In genomic region chr13:95888621-95889020, GRCm38 (mm10) we compare ENCODE assay signal across 22 mouse cellular contexts. TPM values are rescaled to one million over a fixed set of nuclear protein-coding genes. Genes with fewer than 3 reads are reported as not detected.
A peak's percentile ranks its signal among the peaks of the same experiment; 100 is the strongest.
DNase-seq lines count a peak whose midpoint lies in the region; ATAC-seq and TF ChIP-seq lines count a peak whose summit lies in the region.
"Had no signal": no experiment of that assay in that cellular context is flagged by ENCODE, and none has a peak within 500 bp of the region (broad histone marks: within the 10 kb centered on the region; RNA-seq: fewer than 3 reads in every experiment).

No protein-coding gene starts in this region.

- WGBS in liver, adult 2 months, result 72% methylated on average over 12 of the region's 12 CpGs
- 67% methylated on average over 12 of the region's 12 CpGs for WGBS in liver, embryonic 12.5 days (ENCODE audit: insufficient replicate concordance)
- WGBS in liver, postnatal 0 days (ENCODE audit: insufficient replicate concordance), result 58% methylated on average over 12 of the region's 12 CpGs

- peaks cover 40% of the 10 kb centered on the region for H3K79me2 ChIP-seq in liver, adult 2 months (ENCODE audit: control insufficient read depth, insufficient read depth, low read length)

- no peaks in the 10 kb centered on the region for H3K9me3 ChIP-seq in liver, embryonic 12.5 days (replicated peaks)
- no peaks in the 10 kb centered on the region for H3K9me3 ChIP-seq in liver, postnatal 0 days (ENCODE audit: low read length)
- H3K9me3 ChIP-seq: forebrain, embryonic 10.5 days; forebrain, embryonic 13.5 days; G1E; heart, embryonic 10.5 days had no signal

- no peak overlapping the region for H3K4me2 ChIP-seq in liver, embryonic 12.5 days
- H3K4me2 ChIP-seq in liver, postnatal 0 days (ENCODE audit: low read depth, low read length), result peak overlapping the region; percentile 97; the same call in 1 of the 2 replicates
- H3K4me2 ChIP-seq: forebrain, embryonic 13.5 days; hindbrain, embryonic 14.5 days had no signal

- H3K9ac ChIP-seq in liver, adult 2 months (ENCODE audit: low read depth, low read length), result no peak overlapping the region
- H3K9ac ChIP-seq in liver, embryonic 12.5 days, result no peak overlapping the region
- no peak overlapping the region for H3K9ac ChIP-seq in liver, postnatal 0 days (replicated peaks)
- H3K9ac ChIP-seq: forebrain, embryonic 13.5 days; hindbrain, embryonic 14.5 days had no signal

- H3K27ac ChIP-seq in liver, adult 2 months (replicated peaks; ENCODE audit: insufficient read depth, low read depth, low read length), result peak overlapping the region; percentile 45; the same call in 1 of the 2 replicates
- H3K27ac ChIP-seq in liver, embryonic 12.5 days, result no peak overlapping the region
- H3K27ac ChIP-seq in bone marrow macrophage, adult 2 months (ENCODE audit: insufficient read depth, low read depth, low read length), result peak overlapping the region; percentile 93
- H3K27ac ChIP-seq in liver, postnatal 0 days (ENCODE audit: low read depth), result peak overlapping the region; percentile 19; the same call in 1 of the 2 replicates
- H3K27ac ChIP-seq: forebrain, embryonic 10.5 days; forebrain, embryonic 13.5 days; heart, embryonic 10.5 days; hindbrain, embryonic 14.5 days; hindbrain, postnatal 0 days had no signal

- ATAC-seq in liver, embryonic 12.5 days, result no peak
- no peak for ATAC-seq in liver, postnatal 0 days
- ATAC-seq: forebrain, embryonic 13.5 days; forebrain, embryonic 16.5 days; hindbrain, postnatal 0 days; inflammation-experienced regulatory T-cells, adult 6 months; Patski had no signal

- TF ChIP-seq POLR2A in liver, adult 2 months (IDR thresholded peaks at IDR 0.05; ENCODE audit: extremely low read depth, insufficient read depth, low read length), result no peak
- TF ChIP-seq POLR2A in bone marrow macrophage, adult 2 months (IDR thresholded peaks at IDR 0.05; ENCODE audit: borderline replicate concordance, low read depth, low read length), result no peak

- intact Hi-C loops in heart, postnatal 36 days (cut with DNase I), result no loop called here

- no peak for TF ChIP-seq EP300 in liver, postnatal 0 days (IDR thresholded peaks at IDR 0.05; ENCODE audit: low read depth)

- no peak overlapping the region for H3K4me3 ChIP-seq in liver, adult 2 months (ENCODE audit: insufficient read depth, low read depth, low read length)
- H3K4me3 ChIP-seq in liver, embryonic 12.5 days, result no peak overlapping the region
- peak overlapping the region; percentile 22 for H3K4me3 ChIP-seq in bone marrow macrophage, adult 2 months (ENCODE audit: insufficient read depth, low read length)
- H3K4me3 ChIP-seq in liver, postnatal 0 days (ENCODE audit: low read depth, low read length), result no peak overlapping the region
- H3K4me3 ChIP-seq: forebrain, embryonic 10.5 days; forebrain, embryonic 13.5 days; heart, embryonic 10.5 days had no signal

- peaks cover 48% of the 10 kb centered on the region for H3K4me1 ChIP-seq in liver, adult 2 months (ENCODE audit: control insufficient read depth, insufficient read depth, low read length)
- peaks cover 61% of the 10 kb centered on the region for H3K4me1 ChIP-seq in liver, embryonic 12.5 days
- peaks cover 29% of the 10 kb centered on the region for H3K4me1 ChIP-seq in bone marrow macrophage, adult 2 months (ENCODE audit: control insufficient read depth, insufficient read depth, low read length)
- peaks cover 54% of the 10 kb centered on the region for H3K4me1 ChIP-seq in liver, postnatal 0 days (ENCODE audit: insufficient read depth)

- H3K36me3 ChIP-seq in liver, adult 2 months (ENCODE audit: control insufficient read depth, insufficient read depth, low read length), result no peaks in the 10 kb centered on the region; the same call in 1 of the 2 replicates
- no peaks in the 10 kb centered on the region for H3K36me3 ChIP-seq in liver, embryonic 12.5 days
- H3K36me3 ChIP-seq in liver, postnatal 0 days (replicated peaks; ENCODE audit: insufficient read depth, low read length), result no peaks in the 10 kb centered on the region
- H3K36me3 ChIP-seq: forebrain, embryonic 10.5 days; heart, embryonic 10.5 days had no signal

- no peaks in the 10 kb centered on the region for H3K27me3 ChIP-seq in liver, adult 2 months (ENCODE audit: control insufficient read depth, insufficient read depth, low read length)
- H3K27me3 ChIP-seq in liver, embryonic 12.5 days (replicated peaks), result no peaks in the 10 kb centered on the region
- no peaks in the 10 kb centered on the region for H3K27me3 ChIP-seq in liver, postnatal 0 days (ENCODE audit: insufficient read depth, low read length)

- no peak for TF ChIP-seq CTCF in liver, adult 2 months (IDR thresholded peaks at IDR 0.05; ENCODE audit: low read depth, low read length)
- TF ChIP-seq CTCF in bone marrow macrophage, adult 2 months (IDR thresholded peaks at IDR 0.05; ENCODE audit: low read depth, low read length), result no peak
- no peak for TF ChIP-seq CTCF in liver, postnatal 0 days (IDR thresholded peaks at IDR 0.05; ENCODE audit: low read depth)

- peak; percentile 17 to 41 for DNase-seq in heart, adult 18-20 months
- no peak for DNase-seq in heart, postnatal 36 days
- DNase-seq in liver, adult 2 months (ENCODE audit: extremely low read depth, low read depth, low spot score), result peak; percentile 29
- no peak for DNase-seq in liver, postnatal 0 days
- DNase-seq in urinary bladder, postnatal 25 days (ENCODE audit: low spot score), result no peak
- DNase-seq: B cell, adult 2 months; cerebellum, adult 18-20 months; cerebellum, adult 9-10 months; cerebellum, postnatal 14 days; gastrocnemius, postnatal 10 days; gastrocnemius, postnatal 36 days had no signal

RNA-seq across cellular contexts. Expression of gene Iqgap2, which starts 3.1 kb away (rescaled TPM):
- total RNA-seq in heart, adult 18-20 months (2021), result 1 to 10 TPM; 2.7 to 3.7 TPM
- 1 to 10 TPM; 2.2 to 4.3 TPM for total RNA-seq in heart, postnatal 36 days (2021)
- total RNA-seq in liver, adult 2 months (2014; rRNA removed), result 156 and 189 TPM in 2 replicates
- polyA plus RNA-seq in liver, adult 2 months (2012; rRNA removed), result 21.4 and 31.5 TPM in 2 replicates
- 14.5 and 14.7 TPM in 2 replicates for polyA plus RNA-seq in liver, embryonic 12.5 days (2016; fragmentation: Nextera tagmentation; extraction: Ambion mirVana)
- polyA plus RNA-seq in bone marrow macrophage, adult 2 months (2012; ENCODE audit: insufficient read depth, insufficient read length, missing spikeins), result 43.3 and 48.2 TPM in 2 replicates
- polyA plus RNA-seq in liver, postnatal 0 days (2015; fragmentation: Nextera tagmentation; extraction: Ambion mirVana), result 23.5 and 24.6 TPM in 2 replicates

Comparison
In these comparisons a context has a peak if more than half of its experiments do, and no peak if none do; other contexts are left out.
1. DNase-seq: peak in heart, adult 18-20 months (2 of 2) and liver, adult 2 months (single experiment); none in heart, postnatal 36 days (0 of 2), liver, postnatal 0 days (single experiment) and urinary bladder, postnatal 25 days (single experiment).